Mouse (Mus musculus) neutrophil, adult 65 days (primary cell): ENCODE results near the gene Calhm5. TPM values are rescaled to one million over a fixed set of nuclear protein-coding genes. Genes with fewer than 3 reads are reported as not detected.

ENCODE experiments used
- total RNA-seq: library from RNA; stranded (reverse); gene quantifications from 2 replicates; pipeline ENCODE4 v1.2.4, GENCODE M21; 2023

The Calhm5 gene
- total RNA-seq, result not detected in 2 replicates

GRCm38 (mm10) chr10:34096418-34096883, at the start of gene Calhm5:
Gene Calhm5 (minus strand): TSS chr10:34096519.

GRCm38 (mm10) chr10:34127392-34128378, 31.4 kb upstream of the Calhm5 start, which contains the start of gene Calhm6:
Gene Calhm6 (minus strand): TSS chr10:34127984.

GRCm38 (mm10) chr10:34044210-34044609, 52.1 kb downstream of the Calhm5 start, which contains the start of gene Calhm4:
Gene Calhm4 (minus strand): TSS chr10:34044310.

Other genes starting within 250 kb of the Calhm5 start
- not detected in 2 replicates for gene Sult3a1, start 238.8 kb downstream of the Calhm5 start, total RNA-seq
- not detected in 2 replicates for gene Rsph4a, start 191.4 kb downstream of the Calhm5 start, total RNA-seq
- 46.6 and 62.5 TPM in 2 replicates for gene Zup1, start 145.2 kb downstream of the Calhm5 start, total RNA-seq
- 24.7 and 39.4 TPM in 2 replicates for gene Rwdd1, start 76.9 kb downstream of the Calhm5 start, total RNA-seq
- gene Trappc3l, start 58.9 kb downstream of the Calhm5 start, total RNA-seq, result not detected in 2 replicates
- gene Calhm4, start 52.2 kb downstream of the Calhm5 start, total RNA-seq, result not detected in 2 replicates
- 1.6 and 2.1 TPM in 2 replicates for gene Calhm6, start 31.5 kb upstream of the Calhm5 start, total RNA-seq
- 11.3 and 13.2 TPM in 2 replicates for gene Dse, start 111.2 kb upstream of the Calhm5 start, total RNA-seq
- gene Tspyl1, start 185.7 kb upstream of the Calhm5 start, total RNA-seq, result 91.6 and 98.6 TPM in 2 replicates
- gene Tspyl4, start 200.9 kb upstream of the Calhm5 start, total RNA-seq, result 1.1 and 1.3 TPM in 2 replicates